Mouse (Mus musculus): ENCODE measurements around the gene Med14. TPM values are rescaled to one million over a fixed set of nuclear protein-coding genes. Genes with fewer than 3 reads are reported as not detected.

Med14 gene
- polyA plus RNA-seq (2012; rRNA removed), result 28.4 and 29.3 TPM in 2 replicates

DNA sequence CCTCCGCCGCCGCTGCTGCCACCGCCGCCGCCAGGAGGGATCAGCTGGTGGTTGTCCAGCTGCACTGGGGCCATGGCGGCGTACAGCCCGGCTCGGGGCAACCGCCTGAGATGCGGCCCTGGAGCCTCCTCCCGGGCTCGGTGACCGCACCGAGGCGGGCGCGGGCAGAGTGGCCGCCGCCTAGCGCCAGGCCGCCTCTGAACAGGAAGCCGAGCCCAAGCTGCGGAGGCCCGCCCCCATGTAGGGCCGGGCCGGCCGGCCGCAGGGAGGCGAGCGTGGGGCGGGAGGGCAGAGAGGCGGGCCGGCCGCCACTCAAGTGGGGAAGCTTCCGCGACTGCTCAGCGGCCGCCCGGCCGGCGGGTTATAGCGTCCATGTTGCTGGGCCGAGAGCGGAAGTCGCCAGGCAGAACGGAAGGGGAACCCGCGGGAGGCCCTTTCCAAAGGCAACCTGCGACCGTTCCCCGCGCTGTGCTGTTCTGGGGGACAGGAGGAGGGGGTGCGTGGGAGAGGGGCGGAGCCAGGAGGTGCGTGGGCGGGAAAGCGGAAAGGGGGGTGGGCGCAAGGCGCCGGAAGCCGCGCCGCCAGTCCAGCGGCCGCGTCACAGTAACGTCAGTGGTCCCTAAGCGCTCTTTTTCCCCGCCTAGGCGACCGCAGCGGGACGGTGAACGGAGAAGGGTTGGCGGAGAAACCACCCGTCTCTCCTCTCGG lies at the start of gene Med14:
Med14 (minus strand) TSS at position 448 of the 708 bp plus-strand sequence.
- DNase-seq (ENCODE audit: low read depth), result no peak

DNA sequence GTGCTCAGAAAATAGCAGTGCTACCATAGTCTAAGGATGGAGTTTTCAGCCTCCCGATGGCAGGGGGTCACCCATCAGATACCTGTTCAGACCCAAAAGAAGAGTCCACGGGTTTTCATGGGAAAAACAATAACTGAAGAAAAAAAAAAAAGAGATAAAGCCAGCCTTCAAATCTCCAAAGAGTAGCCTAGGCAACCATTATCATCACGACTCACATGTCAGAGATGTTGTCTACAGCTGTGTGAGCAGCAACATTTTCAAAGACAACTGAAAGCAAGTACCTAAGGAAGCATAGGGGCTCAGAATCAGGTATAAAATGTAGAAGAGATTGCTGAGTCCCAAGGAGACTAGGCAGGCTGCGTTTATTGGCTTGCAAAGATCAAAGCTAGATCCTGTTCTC lies 38.7 kb upstream of the Med14 start:
- DNase-seq (ENCODE audit: low read depth), result no peak

DNA sequence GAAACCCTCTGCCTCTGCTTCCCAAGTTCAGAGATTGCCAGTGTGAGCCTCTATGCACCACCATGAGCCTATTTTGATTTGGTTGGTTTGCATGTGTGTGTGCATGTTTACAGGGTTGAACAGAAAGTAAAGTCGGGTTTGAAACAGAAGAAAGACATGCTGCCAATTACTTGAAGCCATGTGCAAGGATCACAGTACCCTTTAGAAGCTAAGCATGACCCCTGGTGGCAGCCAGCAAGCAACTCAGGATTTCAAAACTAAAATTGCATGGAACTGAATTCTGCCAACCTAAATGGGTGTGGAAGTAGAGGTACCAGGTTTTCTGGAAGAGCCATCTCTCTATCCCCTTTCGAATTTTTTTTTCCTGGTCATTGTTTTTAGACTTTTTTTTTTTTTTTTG lies 33.0 kb upstream of the Med14 start:
- no peak for DNase-seq (ENCODE audit: low read depth)

DNA sequence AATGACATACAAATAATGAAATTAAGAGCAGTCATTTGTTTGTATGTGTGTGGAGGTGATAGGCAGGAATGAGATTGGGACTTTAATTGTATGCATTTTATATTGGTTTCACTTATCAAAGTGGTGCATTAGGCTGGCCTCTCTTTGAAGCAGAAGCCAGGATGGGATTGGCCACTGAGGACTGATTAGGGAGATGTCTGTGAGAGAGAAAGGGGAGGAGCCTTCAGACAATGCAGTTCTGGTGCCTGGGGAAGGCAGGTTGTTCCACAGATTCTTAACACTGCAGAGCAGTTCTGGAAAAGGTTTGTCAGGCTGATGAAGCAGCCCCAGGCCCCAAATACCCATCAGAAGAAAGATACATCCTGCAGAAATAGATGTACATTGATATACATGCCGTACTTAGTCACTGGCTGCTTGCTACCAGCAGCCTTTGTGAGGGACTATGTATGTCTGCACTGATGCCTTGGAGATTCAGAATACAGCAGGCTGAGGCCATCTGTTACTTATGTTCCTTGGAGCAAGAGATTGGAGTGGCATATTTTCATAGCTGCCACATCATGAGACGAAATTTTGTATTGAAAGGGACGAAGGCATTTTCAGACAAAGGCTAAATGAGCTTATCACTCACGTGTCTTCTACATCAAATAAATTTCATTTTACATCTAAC lies 29.9 kb upstream of the Med14 start:
- DNase-seq (ENCODE audit: low read depth), result no peak

DNA sequence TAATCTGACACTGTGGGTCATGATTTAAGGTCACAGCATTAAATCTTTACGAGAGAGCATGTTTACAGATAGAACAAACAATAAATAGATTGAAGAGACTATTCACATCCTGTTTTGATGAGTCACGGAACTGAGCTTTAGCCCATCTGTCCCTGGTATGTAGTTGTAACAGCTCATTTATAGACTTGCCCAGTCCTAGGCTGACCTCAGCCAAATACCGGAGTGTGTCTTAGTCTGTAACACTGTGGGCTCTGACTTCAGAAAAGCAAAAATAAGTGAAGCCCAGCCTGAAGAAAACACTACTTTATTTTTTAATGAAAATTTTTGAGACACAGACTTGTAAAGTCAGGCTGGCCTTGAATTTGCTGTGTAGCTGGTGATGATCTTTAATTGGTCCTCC lies 11.4 kb upstream of the Med14 start:
- DNase-seq (ENCODE audit: low read depth), result no peak

DNA sequence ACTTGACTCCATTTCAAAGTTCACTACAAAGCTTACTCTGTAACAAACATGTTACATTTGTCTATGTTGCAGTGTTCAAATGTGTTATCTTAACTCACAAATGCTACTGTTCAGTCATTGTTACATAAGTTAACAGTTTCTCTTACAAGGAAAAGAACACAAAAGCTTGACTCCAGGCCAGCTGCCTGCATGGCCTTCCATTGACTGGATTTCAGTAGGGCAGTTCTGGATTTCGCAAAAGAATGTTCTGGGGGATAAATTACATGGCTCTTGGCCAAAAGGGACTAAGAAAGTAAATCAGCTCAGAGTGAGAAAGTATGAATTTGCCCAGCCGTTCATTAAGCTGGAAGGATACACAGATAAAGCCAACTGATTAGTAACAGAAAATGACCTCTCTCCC lies 9.7 kb upstream of the Med14 start:
- DNase-seq (ENCODE audit: low read depth), result no peak

DNA sequence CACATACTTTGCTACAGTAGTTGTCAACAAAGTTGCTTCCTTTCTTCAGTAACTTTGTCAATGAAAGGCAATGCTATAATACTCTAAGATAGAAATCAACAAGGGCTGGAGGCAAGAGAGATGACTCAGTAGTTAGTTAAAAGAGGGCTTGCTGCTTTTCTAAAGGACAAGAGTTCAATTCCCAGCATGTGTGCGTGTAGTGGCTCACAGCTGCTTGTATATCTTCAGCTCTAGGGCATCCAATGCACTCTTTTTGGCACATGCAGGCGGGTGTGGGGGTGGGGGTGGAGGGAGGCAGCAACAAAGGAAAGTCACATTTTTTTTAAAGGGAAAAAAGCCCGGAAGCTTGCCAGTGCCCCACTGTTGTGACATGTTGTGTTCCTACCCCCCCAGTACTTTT lies 6.7 kb upstream of the Med14 start:
- no peak for DNase-seq (ENCODE audit: low read depth)

DNA sequence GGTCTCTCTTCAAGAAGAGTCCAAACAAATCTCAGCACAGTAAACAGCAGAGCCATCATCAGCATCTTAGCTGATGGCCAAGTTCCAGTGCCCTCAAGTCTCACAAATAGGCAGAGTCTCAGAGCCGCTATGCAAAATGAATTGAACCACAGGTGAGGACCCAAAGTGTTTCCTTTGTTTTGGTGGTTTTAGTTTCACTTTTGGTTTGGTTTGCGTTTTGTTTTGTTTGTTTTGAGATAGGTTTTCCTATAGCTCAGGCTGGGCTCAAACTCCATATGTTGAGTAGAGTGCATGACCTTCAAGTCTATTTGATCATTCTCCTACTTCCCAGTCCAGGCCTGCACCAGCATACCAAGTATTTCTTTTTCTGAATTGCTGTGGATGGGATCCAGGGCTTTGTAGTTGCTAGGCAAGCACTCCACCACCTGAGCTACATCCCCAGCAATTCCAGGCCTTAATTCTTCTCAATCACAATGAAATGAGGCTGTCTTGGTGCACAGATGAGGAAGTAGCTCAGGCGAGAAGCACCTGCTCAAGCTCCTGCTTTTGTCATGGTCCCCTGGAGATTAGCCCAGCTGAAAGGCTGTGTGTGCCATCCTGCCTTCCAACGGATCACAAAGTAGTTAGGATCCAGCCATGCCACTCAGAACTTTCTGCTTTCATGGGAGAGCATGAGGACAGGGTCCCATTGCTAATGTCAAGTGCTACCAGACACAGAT lies 5.1 kb upstream of the Med14 start:
- no peak for DNase-seq (ENCODE audit: low read depth)

DNA sequence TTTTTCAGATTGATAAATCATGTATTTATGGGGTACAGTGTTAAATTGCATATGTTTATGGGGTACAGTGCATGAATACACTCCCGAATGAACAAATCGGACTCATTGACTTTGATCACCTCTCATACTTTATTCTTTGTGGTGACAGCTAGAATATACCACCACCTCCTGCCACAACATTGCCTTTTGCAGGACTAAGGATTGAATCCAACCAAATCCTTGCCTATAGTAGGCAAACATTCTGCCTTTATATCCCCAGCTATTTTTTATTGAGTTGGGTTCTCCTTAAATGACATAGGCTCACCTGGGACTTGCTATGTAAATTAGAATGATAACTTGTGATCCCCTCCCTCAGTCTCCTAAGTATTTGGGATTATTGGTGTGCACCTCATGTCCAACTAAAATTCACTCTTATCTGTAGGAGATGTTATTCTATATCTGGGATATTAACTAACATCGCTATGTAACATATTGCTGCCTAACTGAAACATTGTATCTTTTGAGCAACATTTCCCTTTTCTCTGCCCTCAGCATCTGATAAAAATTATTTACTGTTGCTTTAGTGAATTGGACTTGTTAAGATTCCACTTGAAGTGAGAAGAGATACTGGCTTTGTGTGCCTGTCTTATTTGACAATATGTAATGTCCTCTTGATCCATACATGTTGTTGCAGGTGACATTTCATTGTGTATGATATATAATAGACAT lies 1.4 kb upstream of the Med14 start:
- no peak for DNase-seq (ENCODE audit: low read depth)

DNA sequence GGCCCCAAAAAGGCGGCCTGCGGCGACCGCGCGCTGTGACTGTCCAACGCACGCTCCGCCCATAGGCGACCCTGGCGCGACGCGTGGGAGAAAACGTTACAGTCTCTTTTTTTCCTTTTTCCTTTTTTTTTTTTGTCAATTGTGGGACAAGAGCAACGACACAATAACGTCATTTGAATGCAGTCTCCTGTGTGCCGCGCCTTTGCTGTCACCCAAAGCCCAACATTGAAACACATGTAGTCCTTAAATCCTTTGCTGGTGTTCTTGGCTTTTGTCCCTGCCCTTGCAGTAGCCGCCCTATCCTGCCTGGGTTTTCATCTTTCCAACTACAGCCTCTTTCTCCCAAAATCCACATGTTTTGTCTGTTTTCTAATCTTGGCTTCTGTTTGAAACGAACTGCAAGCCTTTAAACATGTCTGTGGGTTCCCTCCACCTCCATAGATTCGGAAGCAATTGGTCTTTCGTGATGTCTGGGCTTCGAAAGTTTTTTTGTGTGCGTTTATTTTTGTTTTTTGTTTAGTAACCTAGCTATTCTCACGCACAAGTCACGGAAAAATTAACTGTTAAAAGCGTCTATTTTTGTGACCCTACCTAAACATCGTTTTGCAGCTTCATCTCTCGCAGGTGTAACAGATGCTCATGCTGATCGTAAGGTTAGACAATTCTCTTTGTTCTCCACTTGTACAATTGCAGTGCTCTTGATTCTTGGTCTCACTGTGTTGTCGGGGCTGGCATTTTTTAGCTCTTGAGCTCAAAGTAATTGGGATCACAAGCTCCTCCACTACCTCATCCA lies 657 bp upstream of the Med14 start:
- no peak for DNase-seq (ENCODE audit: low read depth)

DNA sequence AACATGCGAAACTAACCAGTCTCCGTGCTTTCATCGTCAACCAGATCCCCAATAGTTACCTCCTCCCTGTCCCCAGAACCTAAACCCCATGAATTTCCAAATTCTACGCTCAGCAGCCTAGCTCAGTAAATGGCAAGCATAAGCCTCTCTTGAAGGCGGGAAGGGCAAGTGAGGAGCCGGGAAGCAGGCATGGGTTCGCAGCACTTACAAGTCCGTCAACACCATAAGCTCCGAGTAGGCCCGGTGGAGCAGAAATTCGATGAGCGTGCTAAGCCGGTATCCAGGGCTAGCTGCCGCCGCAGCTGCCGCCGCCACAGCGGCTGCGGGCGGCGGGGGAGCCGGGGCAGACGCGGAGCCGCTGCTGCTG lies 631 bp downstream of the Med14 start:
- no peak for DNase-seq (ENCODE audit: low read depth)

DNA sequence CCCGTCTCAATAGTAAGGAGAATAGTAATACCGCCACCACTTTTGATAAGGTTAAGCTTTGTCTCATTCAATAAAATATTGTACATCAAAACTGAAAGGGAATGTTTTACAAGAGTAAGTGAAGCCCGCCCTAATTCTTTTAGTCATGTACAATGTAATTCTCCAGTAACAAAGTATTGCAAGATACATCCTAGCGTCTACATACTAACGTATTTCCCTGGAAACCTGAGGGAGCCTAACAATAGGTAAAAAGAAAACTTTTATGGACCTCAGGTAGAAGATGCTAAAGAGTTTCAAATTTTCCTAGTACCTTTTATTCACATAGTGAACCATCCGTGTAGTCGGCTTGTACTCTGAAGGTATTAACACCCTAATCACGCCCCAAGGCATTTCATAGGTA lies 1.4 kb downstream of the Med14 start:
- no peak for DNase-seq (ENCODE audit: low read depth)

DNA sequence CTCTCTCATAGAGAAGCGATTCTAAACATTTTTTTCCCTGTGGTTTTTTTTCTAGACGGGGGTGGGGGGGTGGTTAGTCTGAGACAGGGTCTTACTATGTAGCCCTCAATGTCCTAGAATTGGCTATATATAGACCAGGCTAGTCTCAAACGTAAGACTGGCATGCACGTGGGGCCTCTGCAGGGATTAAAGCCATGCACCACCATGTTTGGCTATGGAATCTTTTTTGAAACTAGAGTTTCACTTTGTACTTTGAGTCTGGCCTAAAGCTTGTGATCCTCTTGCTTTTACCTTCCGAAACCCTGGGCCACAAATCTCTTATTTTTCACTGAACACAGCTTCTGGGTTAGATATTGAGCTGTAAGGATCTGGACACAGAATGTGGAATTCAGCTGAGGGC lies 2.2 kb downstream of the Med14 start:
- DNase-seq (ENCODE audit: low read depth), result no peak

DNA sequence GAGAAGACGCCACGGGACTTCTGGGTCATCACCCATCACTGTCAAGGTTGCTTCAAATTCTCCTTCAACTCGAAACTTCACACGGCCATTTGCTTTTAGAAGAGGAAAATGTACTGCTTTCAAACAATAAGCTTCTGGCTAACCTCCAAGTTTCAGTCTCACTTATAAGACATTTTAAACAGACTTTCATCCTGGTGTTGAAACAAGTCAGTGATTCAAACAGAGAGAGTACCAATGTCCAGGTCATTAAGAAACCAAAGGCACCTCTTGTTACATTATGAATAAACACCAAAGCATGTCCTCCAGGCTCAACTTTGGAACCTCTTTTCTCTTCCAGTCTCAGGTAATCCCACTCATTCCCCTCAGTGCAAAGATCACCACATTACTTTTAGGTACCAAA lies 14.0 kb downstream of the Med14 start:
- no peak for DNase-seq (ENCODE audit: low read depth)

DNA sequence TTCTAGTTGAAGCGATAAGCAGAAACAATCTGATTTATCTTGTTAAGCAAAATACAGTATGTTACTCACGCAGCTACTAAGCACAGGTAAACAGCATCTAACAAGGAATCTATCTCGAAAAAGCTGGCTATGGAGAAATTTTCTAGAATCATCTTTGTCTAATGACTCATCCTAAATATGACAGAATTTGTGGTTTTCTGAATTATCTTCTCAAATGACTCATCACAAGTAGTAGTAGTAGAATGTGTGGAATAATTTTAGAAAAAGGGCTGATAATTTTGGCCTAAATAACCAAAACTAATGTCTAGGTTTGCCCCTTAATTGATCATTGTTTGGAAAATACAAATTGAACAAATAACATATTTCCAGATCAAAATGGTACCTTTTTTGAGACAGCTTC lies 15.1 kb downstream of the Med14 start:
- no peak for DNase-seq (ENCODE audit: low read depth)

DNA sequence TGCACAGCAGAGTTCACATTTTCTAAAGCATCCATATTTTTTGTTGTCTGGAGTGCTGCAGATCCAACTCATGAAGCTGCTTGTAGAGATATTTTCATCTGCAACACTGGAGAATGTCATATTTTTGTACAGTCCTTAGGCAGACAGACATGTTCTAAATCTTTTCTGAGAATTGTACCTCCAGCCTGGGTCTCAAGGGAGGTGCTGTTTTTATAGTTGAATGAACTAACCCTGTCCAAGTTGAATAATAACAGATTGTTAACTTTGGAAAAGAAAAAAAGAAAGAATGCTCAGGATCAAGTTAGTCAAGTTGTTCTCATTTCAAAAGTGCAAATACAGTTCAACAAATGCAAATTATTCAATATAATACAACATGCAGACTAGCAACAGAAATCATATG lies 21.5 kb downstream of the Med14 start:
- DNase-seq (ENCODE audit: low read depth), result no peak

DNA sequence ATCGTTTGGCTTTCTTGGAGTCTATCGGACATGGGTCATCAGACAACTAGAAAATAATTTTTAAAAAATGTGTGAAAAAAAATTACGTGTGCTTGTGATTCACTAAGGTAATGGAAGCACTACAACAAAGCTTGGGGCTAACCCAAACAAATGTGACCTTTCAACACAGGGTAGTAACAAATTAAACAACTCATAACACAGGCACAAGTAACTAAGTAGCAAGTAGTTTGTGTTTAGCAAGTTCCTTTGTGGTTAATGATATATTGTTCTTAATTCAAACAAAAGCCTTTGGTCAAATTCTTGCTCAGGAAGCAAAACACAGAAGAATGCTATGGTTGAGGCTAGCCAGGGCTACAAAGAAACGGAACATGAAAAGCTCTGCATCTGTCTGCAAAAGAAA lies 45.8 kb downstream of the Med14 start:
- no peak for DNase-seq (ENCODE audit: low read depth)

DNA sequence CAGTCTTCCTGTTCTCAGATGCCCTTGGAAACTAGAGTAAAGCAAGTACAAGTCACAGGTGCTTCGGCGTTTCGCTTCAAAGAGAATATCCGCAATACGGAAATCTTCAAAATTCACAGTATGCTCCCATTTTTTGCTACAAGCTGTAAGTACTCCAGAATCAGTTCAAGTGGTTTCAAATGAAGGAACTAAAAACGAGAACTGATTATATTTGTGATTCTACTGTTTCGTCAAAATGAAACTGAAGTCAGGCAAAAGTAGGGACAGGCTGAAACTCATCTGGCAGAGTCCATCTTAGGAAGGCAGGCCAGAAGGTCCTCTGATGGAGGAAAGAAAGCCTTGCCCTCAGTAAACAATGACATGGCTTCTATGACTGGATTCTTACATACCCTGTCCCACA lies 48.1 kb downstream of the Med14 start:
- no peak for DNase-seq (ENCODE audit: low read depth)

DNA sequence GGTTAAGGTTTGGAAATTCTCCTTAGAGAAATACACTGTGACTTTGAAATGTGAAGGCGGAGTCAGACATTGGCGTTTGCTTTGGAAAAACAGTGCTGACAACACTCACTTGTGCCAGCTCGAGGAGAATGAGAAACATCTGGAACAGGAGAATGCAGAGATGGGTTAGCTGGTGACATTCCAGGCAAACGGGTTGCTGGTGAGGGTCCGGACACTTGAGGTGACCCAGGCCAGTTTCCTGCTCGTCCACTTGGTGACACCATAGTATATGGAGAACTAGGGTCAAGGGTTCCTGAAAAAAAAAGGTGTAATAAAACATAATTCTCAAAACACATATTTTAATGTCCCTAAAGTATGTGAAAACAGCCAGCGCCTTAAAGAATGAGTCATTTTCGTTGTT lies 75.0 kb downstream of the Med14 start:
- no peak for DNase-seq (ENCODE audit: low read depth)

DNA sequence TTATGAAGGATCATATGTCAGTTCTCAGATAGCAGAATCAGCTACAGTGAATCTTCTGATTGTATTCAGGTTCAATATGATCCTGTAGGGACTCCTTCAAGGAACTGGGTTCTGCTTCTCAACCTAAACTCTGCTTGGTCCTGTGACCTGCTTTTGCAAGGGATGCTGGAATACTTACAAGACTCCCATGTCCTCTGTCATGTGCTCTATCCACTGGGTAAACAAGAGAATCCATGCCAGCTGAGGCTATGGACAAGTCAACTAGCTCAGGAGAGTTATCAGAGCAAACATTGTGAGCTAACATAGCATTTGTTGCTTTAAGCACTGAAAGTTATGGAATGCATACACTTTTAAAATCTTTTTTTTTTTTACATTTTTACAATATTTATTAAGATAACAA lies 75.8 kb downstream of the Med14 start:
- DNase-seq (ENCODE audit: low read depth), result no peak

DNA sequence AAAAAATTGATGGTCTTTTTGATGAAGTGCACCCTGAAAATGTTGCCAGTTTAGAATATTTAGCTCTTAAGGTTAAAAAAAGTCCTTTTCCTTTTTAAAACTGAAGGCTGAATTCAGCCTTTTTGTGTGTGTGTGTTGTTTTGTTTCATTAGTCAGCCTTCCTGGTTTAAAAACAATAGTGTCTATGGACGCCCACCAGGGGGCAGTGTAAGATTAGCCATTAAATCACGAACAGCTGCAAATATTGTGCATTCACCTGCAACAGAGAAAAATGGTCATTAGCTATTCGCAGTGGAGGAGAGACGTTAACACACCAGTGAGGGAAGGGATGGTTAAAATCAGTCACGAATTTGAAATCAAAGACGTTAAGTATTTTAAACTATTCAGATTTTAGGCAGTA lies 84.5 kb downstream of the Med14 start:
- DNase-seq (ENCODE audit: low read depth), result no peak

All from gonadal fat pad, adult 2 months (tissue).